Mouse (Mus musculus): ENCODE results near the gene Taf1c. TPM values are rescaled to one million over a fixed set of nuclear protein-coding genes. Genes with fewer than 3 reads are reported as not detected.
A peak's percentile ranks its signal among the peaks of the same experiment; 100 is the strongest.

Gene Taf1c
- polyA plus RNA-seq, 1 experiment from 2014 or later, result 14.9 TPM

GRCm38 (mm10) chr8:119568251-119568650 lies 36.8 kb downstream of the Taf1c start:
- no peak for ATAC-seq

GRCm38 (mm10) chr8:119566367-119566766 lies 38.7 kb downstream of the Taf1c start:
- Histone ChIP-seq H3K27me3 (no peaks in the 10 kb centered on the region), H3K9ac (replicated peaks) (no peak overlapping the region), H3K9me3 (no peaks in the 10 kb centered on the region), H3K27ac (no peak overlapping the region), H3K4me3 (replicated peaks) (no peak overlapping the region), H3K4me2 (replicated peaks) (no peak overlapping the region), H3K4me1 (replicated peaks) (0 out of 2 replicates have a peak, but pooled peaks cover 10% of the 10 kb centered on the region), H3K36me3 (peaks cover 56% of the 10 kb centered on the region)
- WGBS, result 84% methylated on average over 11 of the region's 11 CpGs
- no peak for ATAC-seq

More at GRCm38 (mm10) chr8:119568251-119568650, 36.8 kb downstream of the Taf1c start:
- no peak overlapping the region for H3K9ac ChIP-seq (replicated peaks)
- no peaks in the 10 kb centered on the region for H3K9me3 ChIP-seq
- H3K27me3 ChIP-seq, result no peaks in the 10 kb centered on the region
- H3K27ac ChIP-seq, result no peak overlapping the region
- no peak overlapping the region for H3K4me2 ChIP-seq (replicated peaks)
- peaks cover 24% of the 10 kb centered on the region for H3K4me1 ChIP-seq (replicated peaks)
- H3K36me3 ChIP-seq, result peaks cover 39% of the 10 kb centered on the region
- 90% methylated on average over 9 of the region's 9 CpGs for WGBS
- H3K4me3 ChIP-seq (replicated peaks), result no peak overlapping the region

GRCm38 (mm10) chr8:119563849-119564251 lies 41.2 kb downstream of the Taf1c start:
- peaks cover 5% of the 10 kb centered on the region for H3K4me1 ChIP-seq (replicated peaks)
- no peaks in the 10 kb centered on the region for H3K27me3 ChIP-seq
- 93% methylated on average over 14 of the region's 14 CpGs for WGBS
- H3K27ac ChIP-seq, result no peak overlapping the region
- H3K36me3 ChIP-seq, result peaks cover 63% of the 10 kb centered on the region
- H3K9ac ChIP-seq (replicated peaks), result no peak overlapping the region
- H3K4me3 ChIP-seq (replicated peaks), result no peak overlapping the region
- no peak overlapping the region for H3K4me2 ChIP-seq (replicated peaks)
- no peaks in the 10 kb centered on the region for H3K9me3 ChIP-seq
- no peak for ATAC-seq

- Histone ChIP-seq H3K9ac (replicated peaks) (peak overlapping the region; percentile 67; the same call in 1 of the 2 replicates), H3K36me3 (peaks cover 35% of the 10 kb centered on the region), H3K27me3 (no peaks in the 10 kb centered on the region), H3K27ac (peak overlapping the region; percentile 75; the same call in 1 of the 2 replicates), H3K9me3 (no peaks in the 10 kb centered on the region), H3K4me1 (replicated peaks) (peaks cover 32% of the 10 kb centered on the region), H3K4me3 (replicated peaks) (peak overlapping the region; percentile 75), H3K4me2 (replicated peaks) (peak overlapping the region; percentile 87)
- peak; percentile 2; the same call in 1 of the 2 replicates for ATAC-seq
- 88% methylated on average over 6 of the region's 6 CpGs for WGBS
Measured at GRCm38 (mm10) chr8:119559402-119559720, 45.7 kb downstream of the Taf1c start.

- peaks cover 38% of the 10 kb centered on the region for H3K4me1 ChIP-seq (replicated peaks)
- peaks cover 29% of the 10 kb centered on the region for H3K36me3 ChIP-seq
- peak; percentile 94 for ATAC-seq
- peak within 1 kb of the TSS; percentile 90 for H3K9ac ChIP-seq (replicated peaks)
- no peaks in the 10 kb centered on the region for H3K27me3 ChIP-seq
- H3K4me2 ChIP-seq (replicated peaks), result peak within 1 kb of the TSS; percentile 87
- peak within 1 kb of the TSS; percentile 94 for H3K27ac ChIP-seq
- H3K9me3 ChIP-seq, result no peaks in the 10 kb centered on the region
- H3K4me3 ChIP-seq (replicated peaks), result peak within 1 kb of the TSS; percentile 75
- WGBS, result 6% methylated on average over 63 of the region's 63 CpGs
Measured at GRCm38 (mm10) chr8:119558603-119559401, 46.2 kb downstream of the Taf1c start, which contains the start of gene Mbtps1. Gene Mbtps1, minus strand, starts transcription at chr8:119558735.

GRCm38 (mm10) chr8:119557821-119558602 lies 47.0 kb downstream of the Taf1c start:
- peak; percentile 91 for ATAC-seq
- 1% methylated on average over 55 of the region's 55 CpGs for WGBS
- no peaks in the 10 kb centered on the region for H3K27me3 ChIP-seq
- peak overlapping the region; percentile 75 for H3K4me3 ChIP-seq (replicated peaks)
- H3K9ac ChIP-seq (replicated peaks), result peak overlapping the region; percentile 90
- H3K36me3 ChIP-seq, result peaks cover 21% of the 10 kb centered on the region
- peak overlapping the region; percentile 87 for H3K4me2 ChIP-seq (replicated peaks)
- peaks cover 40% of the 10 kb centered on the region for H3K4me1 ChIP-seq (replicated peaks)
- peak overlapping the region; percentile 94 for H3K27ac ChIP-seq
- H3K9me3 ChIP-seq, result no peaks in the 10 kb centered on the region

GRCm38 (mm10) chr8:119557132-119557531 lies 47.9 kb downstream of the Taf1c start:
- H3K9me3 ChIP-seq, result no peaks in the 10 kb centered on the region
- H3K27ac ChIP-seq, result no peak overlapping the region
- peaks cover 40% of the 10 kb centered on the region for H3K4me1 ChIP-seq (replicated peaks)
- H3K27me3 ChIP-seq, result no peaks in the 10 kb centered on the region
- WGBS, result 83% methylated on average over 9 of the region's 9 CpGs
- H3K36me3 ChIP-seq, result peaks cover 12% of the 10 kb centered on the region
- ATAC-seq, result no peak
- H3K4me3 ChIP-seq (replicated peaks), result peak overlapping the region; percentile 75
- peak overlapping the region; percentile 87 for H3K4me2 ChIP-seq (replicated peaks)
- H3K9ac ChIP-seq (replicated peaks), result peak overlapping the region; percentile 90

- peaks cover 6% of the 10 kb centered on the region for H3K36me3 ChIP-seq
- H3K9ac ChIP-seq (replicated peaks), result no peak overlapping the region
- H3K4me2 ChIP-seq (replicated peaks), result no peak overlapping the region
- no peak overlapping the region for H3K4me3 ChIP-seq (replicated peaks)
- no peak for ATAC-seq
- peaks cover 40% of the 10 kb centered on the region for H3K4me1 ChIP-seq (replicated peaks)
- 90% methylated on average over 6 of the region's 6 CpGs for WGBS
- H3K27ac ChIP-seq, result no peak overlapping the region
- no peaks in the 10 kb centered on the region for H3K27me3 ChIP-seq
- no peaks in the 10 kb centered on the region for H3K9me3 ChIP-seq
Measured at GRCm38 (mm10) chr8:119555861-119556260, 49.2 kb downstream of the Taf1c start.

GRCm38 (mm10) chr8:119552967-119553366 lies 52.1 kb downstream of the Taf1c start:
- WGBS, result 68% methylated on average over 2 of the region's 2 CpGs

GRCm38 (mm10) chr8:119548560-119549113 lies 56.4 kb downstream of the Taf1c start:
- no peak overlapping the region for H3K9ac ChIP-seq (replicated peaks)
- H3K4me2 ChIP-seq (replicated peaks), result no peak overlapping the region
- H3K4me3 ChIP-seq (replicated peaks), result no peak overlapping the region
- no peaks in the 10 kb centered on the region for H3K9me3 ChIP-seq
- no peak overlapping the region for H3K27ac ChIP-seq
- peaks cover 37% of the 10 kb centered on the region for H3K36me3 ChIP-seq
- no peaks in the 10 kb centered on the region for H3K27me3 ChIP-seq
- 0 out of 2 replicates have a peak, but pooled peaks cover under 1% of the 10 kb centered on the region for H3K4me1 ChIP-seq (replicated peaks)
- WGBS, result 87% methylated on average over 7 of the region's 7 CpGs
- ATAC-seq, result no peak

More at GRCm38 (mm10) chr8:119552967-119553366, 52.1 kb downstream of the Taf1c start:
- H3K4me1 ChIP-seq (replicated peaks), result peaks cover 35% of the 10 kb centered on the region
- H3K9me3 ChIP-seq, result no peaks in the 10 kb centered on the region
- H3K27ac ChIP-seq, result no peak overlapping the region
- ATAC-seq, result no peak
- H3K4me3 ChIP-seq (replicated peaks), result no peak overlapping the region
- no peaks in the 10 kb centered on the region for H3K27me3 ChIP-seq
- no peak overlapping the region for H3K9ac ChIP-seq (replicated peaks)
- no peak overlapping the region for H3K4me2 ChIP-seq (replicated peaks)
- no peaks in the 10 kb centered on the region for H3K36me3 ChIP-seq
